Mouse (Mus musculus): ENCODE data around the gene Wfikkn2.

GRCm38 (mm10) chr11:94294996-94295845 is 49.4 kb upstream of the Wfikkn2 start:
- TF ChIP-seq POLR2A (IDR thresholded peaks at IDR 0.05; ENCODE audit: borderline replicate concordance, insufficient read depth, low read length) (no peak), CTCF (IDR thresholded peaks at IDR 0.05; ENCODE audit: borderline replicate concordance, insufficient read depth, low read depth, low read length) (no peak)

Data from cerebellum, adult 2 months (tissue).